Mouse (Mus musculus): Measurements from ENCODE around the gene Sgip1. TPM values are rescaled to one million over a fixed set of nuclear protein-coding genes. Genes with fewer than 3 reads are reported as not detected.

The Sgip1 gene
- polyA plus RNA-seq, 1 experiment from 2014 or later: 13.0 TPM

DNA sequence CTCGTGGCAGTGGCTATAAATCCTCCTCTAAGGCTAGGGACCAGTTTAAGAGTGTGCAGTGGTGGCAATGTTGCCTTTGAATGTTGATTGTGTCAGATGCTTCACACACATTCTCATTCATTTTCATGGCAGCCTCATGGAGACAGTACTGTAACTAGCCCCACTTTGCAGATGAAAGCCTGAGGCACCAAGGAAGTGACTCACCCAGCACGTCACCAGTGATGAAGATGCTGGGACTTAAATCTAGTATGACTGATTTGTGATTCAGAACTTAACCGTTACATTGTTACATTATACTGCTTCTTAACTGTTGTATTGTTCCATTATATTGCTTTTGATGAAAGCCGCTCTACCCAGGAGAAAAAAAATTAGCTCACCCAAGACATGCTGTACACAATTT is 145.8 kb downstream of the Sgip1 start:
- no peaks in the 10 kb centered on the region; the same call in 1 of the 2 replicates for H3K9me3 ChIP-seq (ENCODE audit: control insufficient read depth, low read length)
- H3K9ac ChIP-seq (ENCODE audit: low read length): no peak overlapping the region
- H3K4me1 ChIP-seq (replicated peaks; ENCODE audit: control insufficient read depth, insufficient read depth, low read length): no peaks in the 10 kb centered on the region
- WGBS: 91% methylated on average over 4 of the region's 4 CpGs
- no peak overlapping the region for H3K4me3 ChIP-seq (ENCODE audit: low read depth, low read length)
- no peaks in the 10 kb centered on the region for H3K36me3 ChIP-seq (ENCODE audit: control insufficient read depth, insufficient read depth, low read length)
- no peak overlapping the region for H3K4me2 ChIP-seq (ENCODE audit: low read length)
- H3K27ac ChIP-seq (ENCODE audit: low read depth): no peak overlapping the region
- ATAC-seq (replicated peaks; ENCODE audit: low FRiP score, low TSS enrichment, low read depth) (no peak), DNase-seq (ENCODE audit: low spot score) (no peak)
- H3K27me3 ChIP-seq (replicated peaks; ENCODE audit: control insufficient read depth, insufficient read depth, low read length): no peaks in the 10 kb centered on the region

DNA sequence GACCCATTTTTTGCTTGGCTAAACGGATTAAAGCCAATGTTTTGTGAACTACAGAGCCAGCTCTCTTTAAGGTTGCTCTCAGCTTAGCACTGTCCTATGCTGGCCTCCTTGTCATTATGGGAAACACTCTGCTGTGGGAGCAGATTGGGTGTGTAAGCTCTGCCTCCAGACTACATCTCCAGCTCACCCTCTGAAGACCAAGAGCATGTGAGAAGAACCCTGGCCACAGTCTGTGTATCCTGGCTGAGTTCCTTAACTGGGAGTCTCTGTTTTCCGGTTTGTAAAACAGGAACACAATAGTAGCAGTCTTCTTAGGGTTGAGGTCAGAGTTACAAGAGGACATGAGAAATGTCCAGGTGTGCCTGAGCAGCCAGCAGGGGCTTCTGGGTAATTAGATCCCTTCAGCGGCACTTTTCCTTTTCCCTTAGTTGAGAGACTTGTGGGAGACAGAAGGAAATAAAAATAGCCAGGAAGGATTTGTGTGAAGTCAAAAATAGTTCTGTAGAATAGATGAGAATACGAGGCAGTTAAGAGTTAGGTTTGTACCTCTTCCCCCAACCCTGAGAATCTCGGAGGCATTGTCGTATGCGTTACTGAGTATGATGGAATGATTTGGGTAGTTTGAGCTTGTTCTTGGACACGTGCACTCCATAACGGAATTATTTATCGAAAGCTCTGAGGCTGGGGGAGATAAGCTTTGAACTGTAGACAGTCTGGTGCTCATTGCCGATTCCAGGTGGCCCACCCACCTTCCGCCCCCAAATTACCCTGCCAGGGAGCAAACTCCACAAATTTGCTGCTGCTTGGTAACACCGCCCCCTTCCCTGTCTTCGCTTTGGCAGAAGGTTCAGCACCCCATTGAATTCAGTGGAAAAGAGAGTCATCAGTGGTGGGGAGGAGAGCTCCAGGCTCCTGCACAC is 146.9 kb downstream of the Sgip1 start:
- no peaks in the 10 kb centered on the region for H3K36me3 ChIP-seq (ENCODE audit: control insufficient read depth, insufficient read depth, low read length)
- H3K4me1 ChIP-seq (replicated peaks; ENCODE audit: control insufficient read depth, insufficient read depth, low read length): no peaks in the 10 kb centered on the region
- no peaks in the 10 kb centered on the region for H3K27me3 ChIP-seq (replicated peaks; ENCODE audit: control insufficient read depth, insufficient read depth, low read length)
- no peak overlapping the region for H3K27ac ChIP-seq (ENCODE audit: low read depth)
- H3K4me2 ChIP-seq (ENCODE audit: low read length): no peak overlapping the region
- no peak overlapping the region for H3K4me3 ChIP-seq (ENCODE audit: low read depth, low read length)
- 79% methylated on average over 14 of the region's 14 CpGs for WGBS
- H3K9me3 ChIP-seq (ENCODE audit: control insufficient read depth, low read length): no peaks in the 10 kb centered on the region; the same call in 1 of the 2 replicates
- ATAC-seq (replicated peaks; ENCODE audit: low FRiP score, low TSS enrichment, low read depth) (no peak), DNase-seq (ENCODE audit: low spot score) (no peak)
- H3K9ac ChIP-seq (ENCODE audit: low read length): no peak overlapping the region

- no peak overlapping the region for H3K4me2 ChIP-seq (ENCODE audit: low read length)
- H3K9me3 ChIP-seq (ENCODE audit: control insufficient read depth, low read length): peaks cover 8% of the 10 kb centered on the region; the same call in 1 of the 2 replicates
- no peak overlapping the region for H3K27ac ChIP-seq (ENCODE audit: low read depth)
- DNase-seq (ENCODE audit: low spot score): no peak
- no peak overlapping the region for H3K4me3 ChIP-seq (ENCODE audit: low read depth, low read length)
- H3K36me3 ChIP-seq (ENCODE audit: control insufficient read depth, insufficient read depth, low read length): no peaks in the 10 kb centered on the region
- H3K9ac ChIP-seq (ENCODE audit: low read length): no peak overlapping the region
- no peak for ATAC-seq (replicated peaks; ENCODE audit: low FRiP score, low TSS enrichment, low read depth)
- no peaks in the 10 kb centered on the region for H3K27me3 ChIP-seq (replicated peaks; ENCODE audit: control insufficient read depth, insufficient read depth, low read length)
- H3K4me1 ChIP-seq (replicated peaks; ENCODE audit: control insufficient read depth, insufficient read depth, low read length): no peaks in the 10 kb centered on the region
- WGBS: 97% methylated on average over 2 of the region's 2 CpGs
These were observed 154.8 kb downstream of the Sgip1 start for GRCm38 (mm10) chr4:102895866-102896265.

- H3K27me3 ChIP-seq (replicated peaks; ENCODE audit: control insufficient read depth, insufficient read depth, low read length): no peaks in the 10 kb centered on the region
- H3K27ac ChIP-seq (ENCODE audit: low read depth): no peak overlapping the region
- DNase-seq (ENCODE audit: low spot score) (no peak), ATAC-seq (replicated peaks; ENCODE audit: low FRiP score, low TSS enrichment, low read depth) (no peak)
- H3K9ac ChIP-seq (ENCODE audit: low read length): no peak overlapping the region
- H3K4me3 ChIP-seq (ENCODE audit: low read depth, low read length): no peak overlapping the region
- H3K9me3 ChIP-seq (ENCODE audit: control insufficient read depth, low read length): peaks cover 8% of the 10 kb centered on the region; the same call in 1 of the 2 replicates
- H3K4me1 ChIP-seq (replicated peaks; ENCODE audit: control insufficient read depth, insufficient read depth, low read length): no peaks in the 10 kb centered on the region
- H3K4me2 ChIP-seq (ENCODE audit: low read length): no peak overlapping the region
- WGBS: 74% methylated on average over 4 of the region's 4 CpGs
- no peaks in the 10 kb centered on the region for H3K36me3 ChIP-seq (ENCODE audit: control insufficient read depth, insufficient read depth, low read length)
These were observed 157.9 kb downstream of the Sgip1 start for GRCm38 (mm10) chr4:102898987-102899386.

- H3K9ac ChIP-seq (ENCODE audit: low read length): no peak overlapping the region
- H3K4me3 ChIP-seq (ENCODE audit: low read depth, low read length): no peak overlapping the region
- no peaks in the 10 kb centered on the region for H3K27me3 ChIP-seq (replicated peaks; ENCODE audit: control insufficient read depth, insufficient read depth, low read length)
- H3K9me3 ChIP-seq (ENCODE audit: control insufficient read depth, low read length): peaks cover 8% of the 10 kb centered on the region; the same call in 1 of the 2 replicates
- no peak for ATAC-seq (replicated peaks; ENCODE audit: low FRiP score, low TSS enrichment, low read depth)
- H3K4me1 ChIP-seq (replicated peaks; ENCODE audit: control insufficient read depth, insufficient read depth, low read length): no peaks in the 10 kb centered on the region
- WGBS: 91% methylated on average over 5 of the region's 5 CpGs
- H3K36me3 ChIP-seq (ENCODE audit: control insufficient read depth, insufficient read depth, low read length): no peaks in the 10 kb centered on the region
- DNase-seq (ENCODE audit: low spot score): no peak
- H3K4me2 ChIP-seq (ENCODE audit: low read length): no peak overlapping the region
- no peak overlapping the region for H3K27ac ChIP-seq (ENCODE audit: low read depth)
These were observed 158.6 kb downstream of the Sgip1 start for GRCm38 (mm10) chr4:102899683-102900082.

GRCm38 (mm10) chr4:102900166-102900565 is 159.1 kb downstream of the Sgip1 start:
- Histone ChIP-seq H3K4me1 (replicated peaks; ENCODE audit: control insufficient read depth, insufficient read depth, low read length) (no peaks in the 10 kb centered on the region), H3K27ac (ENCODE audit: low read depth) (no peak overlapping the region), H3K4me3 (ENCODE audit: low read depth, low read length) (no peak overlapping the region), H3K27me3 (replicated peaks; ENCODE audit: control insufficient read depth, insufficient read depth, low read length) (no peaks in the 10 kb centered on the region), H3K9me3 (ENCODE audit: control insufficient read depth, low read length) (peaks cover 8% of the 10 kb centered on the region; the same call in 1 of the 2 replicates), H3K36me3 (ENCODE audit: control insufficient read depth, insufficient read depth, low read length) (no peaks in the 10 kb centered on the region), H3K9ac (ENCODE audit: low read length) (no peak overlapping the region), H3K4me2 (ENCODE audit: low read length) (no peak overlapping the region)
- DNase-seq (ENCODE audit: low spot score) (no peak), ATAC-seq (replicated peaks; ENCODE audit: low FRiP score, low TSS enrichment, low read depth) (no peak)
- WGBS: 80% methylated on average over 6 of the region's 6 CpGs

DNA sequence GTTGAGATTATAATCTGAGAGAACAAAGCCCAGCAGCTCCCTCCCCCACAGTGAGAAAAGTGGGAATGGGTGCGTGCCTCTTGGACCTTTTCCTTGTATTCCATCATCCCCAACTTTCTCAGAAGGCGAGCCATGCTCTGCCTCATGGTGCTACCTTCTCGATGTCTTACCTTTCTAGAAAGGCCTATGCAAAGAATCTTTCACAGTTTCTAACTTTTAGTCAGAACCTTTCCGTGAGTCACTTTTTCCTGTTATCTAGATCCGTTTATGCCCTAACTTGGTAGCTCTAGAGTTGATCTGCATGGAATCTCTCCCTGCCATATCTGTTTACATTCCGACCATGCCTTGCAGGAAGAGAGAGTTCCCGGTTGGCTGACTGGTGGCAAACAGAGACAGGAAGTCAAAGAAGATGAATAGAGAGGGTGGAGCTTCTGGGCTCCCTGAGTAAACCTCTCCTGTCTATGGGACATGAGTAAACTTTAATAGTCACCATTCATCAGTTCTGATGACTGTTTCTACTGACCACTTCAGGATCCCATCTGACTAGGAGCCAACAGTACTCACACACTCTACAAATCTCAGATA is 166.8 kb downstream of the Sgip1 start:
- Histone ChIP-seq H3K4me1 (replicated peaks; ENCODE audit: control insufficient read depth, insufficient read depth, low read length) (no peaks in the 10 kb centered on the region), H3K9ac (ENCODE audit: low read length) (no peak overlapping the region), H3K9me3 (ENCODE audit: control insufficient read depth, low read length) (no peaks in the 10 kb centered on the region), H3K36me3 (ENCODE audit: control insufficient read depth, insufficient read depth, low read length) (no peaks in the 10 kb centered on the region), H3K27me3 (replicated peaks; ENCODE audit: control insufficient read depth, insufficient read depth, low read length) (no peaks in the 10 kb centered on the region), H3K4me3 (ENCODE audit: low read depth, low read length) (no peak overlapping the region), H3K4me2 (ENCODE audit: low read length) (no peak overlapping the region), H3K27ac (ENCODE audit: low read depth) (no peak overlapping the region)
- 51% methylated on average over 7 of the region's 7 CpGs for WGBS
- no peak for DNase-seq (ENCODE audit: low spot score)
- ATAC-seq (replicated peaks; ENCODE audit: low FRiP score, low TSS enrichment, low read depth): no peak

DNA sequence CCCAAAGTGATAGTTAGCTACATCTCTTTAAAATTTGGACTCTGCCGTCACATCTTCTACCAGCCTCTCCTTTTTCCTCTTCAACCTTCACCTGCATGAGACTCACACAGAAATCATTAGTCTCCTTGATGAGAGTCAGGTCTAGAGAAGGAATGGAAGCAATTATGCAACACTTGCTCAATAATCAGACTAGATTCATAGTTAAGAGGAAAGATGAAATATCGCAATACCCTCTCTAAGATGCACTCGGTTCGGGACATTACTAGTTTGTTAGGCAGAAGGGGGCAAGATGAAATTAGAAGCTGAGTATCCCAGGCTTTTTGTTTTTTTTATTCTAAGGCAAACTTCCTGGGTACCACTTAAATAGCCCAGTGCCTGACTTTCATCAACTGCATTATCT is 169.1 kb downstream of the Sgip1 start:
- H3K9ac ChIP-seq (ENCODE audit: low read length): no peak overlapping the region
- no peaks in the 10 kb centered on the region for H3K9me3 ChIP-seq (ENCODE audit: control insufficient read depth, low read length)
- H3K4me3 ChIP-seq (ENCODE audit: low read depth, low read length): no peak overlapping the region
- no peaks in the 10 kb centered on the region for H3K27me3 ChIP-seq (replicated peaks; ENCODE audit: control insufficient read depth, insufficient read depth, low read length)
- H3K27ac ChIP-seq (ENCODE audit: low read depth): no peak overlapping the region
- H3K36me3 ChIP-seq (ENCODE audit: control insufficient read depth, insufficient read depth, low read length): no peaks in the 10 kb centered on the region
- DNase-seq (ENCODE audit: low spot score): no peak
- no peak for ATAC-seq (replicated peaks; ENCODE audit: low FRiP score, low TSS enrichment, low read depth)
- no peak overlapping the region for H3K4me2 ChIP-seq (ENCODE audit: low read length)
- WGBS: 92% methylated on average over 4 of the region's 4 CpGs
- H3K4me1 ChIP-seq (replicated peaks; ENCODE audit: control insufficient read depth, insufficient read depth, low read length): no peaks in the 10 kb centered on the region
